Mouse (Mus musculus) embryonic facial prominence, embryonic 10.5 days (tissue): ENCODE measurements at regions not wholly inside any gene's neighbourhood (a gene's known extent, or its start where the extent isn't known, plus 50 kb on each side); places are given as distances from the start of the nearest gene placed in this dataset.

Experiments
- DNase-seq: peaks from one replicate; pipeline ENCODE4 v3.0.0-alpha.2; 2017; ENCODE audit warnings: low spot score
- H3K27ac ChIP-seq: fragments of 300-500 bp; sonication (generic); replicated peaks from 2 replicates; pipeline ENCODE4 v1.5.1; 2016; ENCODE audit warnings: mild to moderate bottlenecking
- H3K27me3 ChIP-seq: fragments of 300-500 bp; sonication (generic); replicated peaks from 2 replicates; pipeline ENCODE4 v1.6.1; 2016; ENCODE audit warnings: low read depth, mild to moderate bottlenecking; ENCODE audit not compliant: poor library complexity, severe bottlenecking
- H3K36me3 ChIP-seq: fragments of 300-500 bp; sonication (generic); replicated peaks from 2 replicates; pipeline ENCODE4 v1.6.1; 2016; ENCODE audit warnings: mild to moderate bottlenecking, moderate library complexity
- H3K4me1 ChIP-seq: fragments of 300-500 bp; sonication (generic); 2 replicates; pipeline ENCODE4 v1.6.1; 2016
- H3K4me3 ChIP-seq: fragments of 300-500 bp; sonication (generic); 2 replicates; pipeline ENCODE4 v1.5.1; 2016; ENCODE audit warnings: mild to moderate bottlenecking, moderate library complexity
- H3K9me3 ChIP-seq: fragments of 300-500 bp; sonication (generic); 2 replicates; pipeline ENCODE4 v1.6.1; 2016; ENCODE audit warnings: mild to moderate bottlenecking
- WGBS: fragments of 180-500 bp; shearing (Covaris S2); methylation state at CpG from one replicate; pipeline ENCODE4 v1.1.7; 2016; 5-methylcytosine and 5-hydroxymethylcytosine counted together

DNA sequence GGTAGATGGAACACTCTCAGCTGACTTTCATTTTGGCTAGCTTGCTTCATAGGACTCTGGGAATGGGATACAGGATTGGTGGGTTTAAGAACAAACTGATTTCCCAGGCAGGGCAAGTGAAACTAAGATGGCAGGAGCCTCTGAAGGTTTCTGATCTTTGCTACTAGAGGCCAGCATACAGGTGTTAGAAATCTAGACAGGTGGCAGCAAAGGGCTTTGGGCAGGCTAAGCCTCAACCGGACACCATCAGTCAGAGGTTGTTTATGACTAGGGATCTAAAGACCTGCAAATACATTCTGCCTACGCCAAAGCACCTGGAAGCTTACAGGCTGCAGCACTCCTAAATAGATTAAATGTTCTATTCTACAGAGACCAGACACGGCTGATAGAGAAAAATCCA is 2233.4 kb downstream of the 4930444P10Rik start:
- no peaks in the 10 kb centered on the region for H3K9me3 ChIP-seq
- H3K4me3 ChIP-seq: no peak overlapping the region
- no peaks in the 10 kb centered on the region for H3K36me3 ChIP-seq
- peaks cover 62% of the 10 kb centered on the region for H3K4me1 ChIP-seq
- peaks cover 4% of the 10 kb centered on the region; the same call in 1 of the 2 replicates for H3K27me3 ChIP-seq
- DNase-seq: no peak
- peak overlapping the region; percentile 69 for H3K27ac ChIP-seq
- 56% methylated on average over 3 of the region's 3 CpGs for WGBS

- no peak for DNase-seq
- Histone ChIP-seq H3K27ac (no peak overlapping the region; the same call in 1 of the 2 replicates), H3K36me3 (no peaks in the 10 kb centered on the region), H3K27me3 (peaks cover 4% of the 10 kb centered on the region; the same call in 1 of the 2 replicates), H3K9me3 (no peaks in the 10 kb centered on the region), H3K4me1 (peaks cover 53% of the 10 kb centered on the region), H3K4me3 (no peak overlapping the region)
- 42% methylated on average over 6 of the region's 6 CpGs for WGBS
Observed at GRCm38 (mm10) chr1:13858371-13859018, 2234.6 kb downstream of the 4930444P10Rik start.

DNA sequence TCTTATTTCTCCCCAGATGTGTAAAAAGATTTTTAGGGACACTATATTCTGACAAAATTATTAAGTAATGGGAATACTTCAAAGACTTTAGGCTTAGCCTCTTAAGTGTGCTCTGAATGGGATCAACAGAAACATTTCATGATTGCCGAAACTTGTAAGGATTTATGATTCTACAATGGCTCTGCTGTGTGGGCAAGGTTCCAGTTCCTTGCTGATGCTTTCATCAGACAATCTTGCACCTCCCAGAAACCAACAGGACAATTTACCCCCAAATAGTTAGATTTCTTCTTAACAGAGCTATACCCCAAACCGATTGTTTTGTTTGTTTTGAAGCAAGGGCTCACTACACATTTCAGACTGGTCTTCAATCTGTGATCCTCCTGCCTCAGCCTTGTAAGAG is 2236.1 kb downstream of the 4930444P10Rik start:
- Histone ChIP-seq H3K27ac (no peak overlapping the region), H3K4me1 (peaks cover 46% of the 10 kb centered on the region), H3K36me3 (no peaks in the 10 kb centered on the region), H3K27me3 (peaks cover 4% of the 10 kb centered on the region; the same call in 1 of the 2 replicates), H3K4me3 (no peak overlapping the region), H3K9me3 (no peaks in the 10 kb centered on the region)
- no peak for DNase-seq
- WGBS: 90% methylated on average over 2 of the region's 2 CpGs

- 84% methylated on average over 5 of the region's 5 CpGs for whole genome bisulfite sequencing
- Histone ChIP-seq H3K27ac (no peak overlapping the region), H3K9me3 (no peaks in the 10 kb centered on the region), H3K4me1 (peaks cover 30% of the 10 kb centered on the region), H3K27me3 (no peaks in the 10 kb centered on the region), H3K4me3 (no peak overlapping the region), H3K36me3 (no peaks in the 10 kb centered on the region)
- no peak for DNase-seq
Observed at GRCm38 (mm10) chr1:13851144-13851543, 2242.0 kb downstream of the 4930444P10Rik start.

GRCm38 (mm10) chr1:13849071-13849470 is 2244.1 kb downstream of the 4930444P10Rik start:
- Histone ChIP-seq H3K4me1 (peaks cover 32% of the 10 kb centered on the region), H3K36me3 (no peaks in the 10 kb centered on the region), H3K27ac (0 out of 2 replicates have a peak overlapping the region, but pooled peaks have one; percentile 48), H3K4me3 (no peak overlapping the region), H3K27me3 (no peaks in the 10 kb centered on the region), H3K9me3 (no peaks in the 10 kb centered on the region)
- 85% methylated on average over 4 of the region's 4 CpGs for WGBS
- no peak for DNase-seq

DNA sequence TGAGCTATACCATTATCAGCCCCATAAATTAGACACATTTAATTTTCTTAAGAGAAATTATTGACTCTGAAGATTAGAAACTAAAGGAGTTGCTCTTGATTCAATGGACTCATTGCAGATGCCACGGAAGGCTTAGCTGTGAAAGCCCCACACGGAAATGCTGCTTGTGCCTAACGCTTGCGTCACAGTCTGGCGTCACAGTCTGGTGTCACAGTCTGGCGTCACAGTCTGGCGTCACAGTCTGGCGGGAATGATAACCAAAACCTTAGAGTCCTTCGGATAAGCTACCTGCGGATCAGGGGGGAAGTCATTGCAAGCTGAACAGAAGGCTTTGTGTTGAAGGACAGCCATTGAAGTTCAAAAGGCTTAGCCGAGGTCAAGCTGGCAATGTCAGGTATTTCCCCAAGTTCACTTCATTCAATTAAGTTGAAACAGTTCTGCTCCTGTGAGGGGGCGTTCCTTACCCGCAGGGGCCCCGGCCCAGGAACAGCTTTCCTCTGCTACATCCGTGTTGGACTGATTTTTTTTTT is 2246.7 kb downstream of the 4930444P10Rik start:
- Histone ChIP-seq H3K9me3 (no peaks in the 10 kb centered on the region), H3K27me3 (no peaks in the 10 kb centered on the region), H3K4me3 (no peak overlapping the region), H3K4me1 (peaks cover 32% of the 10 kb centered on the region), H3K27ac (peak overlapping the region; percentile 75), H3K36me3 (no peaks in the 10 kb centered on the region)
- peak; percentile 67 for DNase-seq
- WGBS: 43% methylated on average over 15 of the region's 15 CpGs

DNA sequence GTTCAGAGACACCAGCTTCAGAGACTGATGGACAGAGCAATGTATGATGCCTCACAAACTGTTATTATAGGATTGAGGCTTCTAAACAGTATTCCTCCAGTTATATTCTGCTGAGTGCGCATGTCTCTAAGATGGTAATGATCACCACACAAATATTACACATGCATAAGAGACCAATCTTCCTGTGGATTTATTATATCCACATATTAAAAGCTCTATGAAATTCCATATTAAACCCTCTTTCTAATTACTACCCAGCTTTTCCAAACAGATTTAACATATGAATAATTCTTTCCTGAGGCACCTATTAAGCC is 2252.9 kb downstream of the 4930444P10Rik start:
- 96% methylated on average over 1 of the region's 1 CpGs for WGBS
- Histone ChIP-seq H3K9me3 (no peaks in the 10 kb centered on the region), H3K36me3 (no peaks in the 10 kb centered on the region), H3K4me1 (peaks cover 17% of the 10 kb centered on the region), H3K27me3 (0 out of 2 replicates have a peak, but pooled peaks cover 5% of the 10 kb centered on the region), H3K4me3 (no peak overlapping the region), H3K27ac (no peak overlapping the region)
- no peak for DNase-seq

DNA sequence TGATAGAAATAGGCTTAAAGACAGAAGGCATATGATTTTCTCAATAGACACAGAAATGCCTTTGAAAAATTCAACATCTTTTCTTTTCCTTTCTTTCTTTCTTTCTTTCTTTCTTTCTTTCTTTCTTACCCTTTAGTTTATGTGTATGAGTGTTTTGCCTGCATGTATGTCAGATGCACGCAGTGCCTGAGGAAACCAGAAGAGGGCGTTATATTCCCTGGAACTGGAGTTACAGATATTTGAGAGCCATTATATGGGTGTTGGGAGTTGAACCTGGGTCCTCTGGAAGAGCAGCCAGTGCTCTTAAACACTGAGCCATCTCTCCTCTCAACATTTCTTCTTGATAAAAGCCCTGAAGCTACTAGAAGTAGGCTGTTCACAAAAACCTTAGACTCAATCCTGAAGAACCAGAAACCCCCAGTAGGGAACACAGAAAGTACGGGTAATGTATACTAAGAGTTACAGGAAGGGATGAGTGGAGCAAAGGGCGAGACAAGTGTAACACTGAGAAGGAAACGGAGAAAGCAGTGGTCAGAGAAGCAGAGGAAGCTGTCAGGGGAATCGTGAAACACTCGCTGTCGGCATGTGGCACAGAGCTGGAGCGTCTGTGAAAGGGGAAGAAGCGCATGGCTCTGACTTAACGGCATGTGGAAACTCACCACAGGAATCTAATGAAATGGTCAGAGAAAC is 2253.4 kb downstream of the 4930444P10Rik start:
- H3K9me3 ChIP-seq: no peaks in the 10 kb centered on the region
- no peaks in the 10 kb centered on the region for H3K36me3 ChIP-seq
- peaks cover 18% of the 10 kb centered on the region for H3K4me1 ChIP-seq
- no peak overlapping the region for H3K27ac ChIP-seq
- 0 out of 2 replicates have a peak, but pooled peaks cover 5% of the 10 kb centered on the region for H3K27me3 ChIP-seq
- DNase-seq: no peak
- 64% methylated on average over 11 of the region's 11 CpGs for whole genome bisulfite sequencing
- no peak overlapping the region for H3K4me3 ChIP-seq

DNA sequence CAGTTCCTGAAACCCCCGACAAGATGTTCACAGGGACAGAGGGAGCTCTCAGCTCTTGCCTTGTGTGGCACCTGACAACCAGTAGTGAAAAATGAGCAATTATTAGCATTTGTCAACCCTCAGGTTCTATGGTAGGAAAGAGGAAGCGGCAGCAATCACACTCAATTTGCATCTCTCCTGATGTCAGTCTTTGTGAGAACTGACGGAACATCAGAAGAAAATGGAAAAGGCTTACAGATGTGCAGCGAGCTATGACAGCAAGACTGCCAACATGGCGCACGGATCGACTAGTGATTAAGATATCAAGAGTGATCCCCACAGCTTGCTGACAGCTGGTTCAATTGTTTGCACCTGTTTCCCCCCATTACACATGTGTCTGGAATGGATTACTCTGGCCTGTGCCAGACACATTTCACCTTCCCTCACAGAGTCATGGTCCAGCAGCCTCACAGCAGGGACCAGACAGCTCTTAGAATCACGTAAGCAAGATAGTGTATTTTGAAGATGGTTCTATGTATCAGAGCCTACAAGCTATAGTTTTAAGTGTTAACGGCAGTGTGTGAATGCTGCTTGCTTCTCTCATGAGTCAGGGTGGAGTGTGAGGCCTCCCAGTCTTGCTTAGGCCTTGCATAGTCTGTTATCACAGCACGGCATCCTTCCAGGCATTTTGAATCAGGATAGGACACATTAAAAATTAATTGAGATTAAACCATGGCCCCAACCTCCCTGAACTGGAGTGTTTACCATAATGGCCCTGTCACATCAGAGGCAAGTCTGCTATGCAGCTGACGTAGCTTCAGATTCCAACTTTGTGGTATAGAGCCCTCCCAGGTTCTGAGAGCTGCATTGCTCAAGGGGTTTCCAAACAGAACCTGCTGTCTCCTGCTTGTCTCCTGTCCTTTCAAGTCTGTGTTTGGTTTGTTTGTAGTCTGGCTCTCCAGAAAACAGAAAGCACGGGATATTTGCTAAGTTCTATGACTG is 2258.0 kb downstream of the 4930444P10Rik start:
- 0 out of 2 replicates have a peak, but pooled peaks cover 5% of the 10 kb centered on the region for H3K27me3 ChIP-seq
- H3K27ac ChIP-seq: peak overlapping the region; percentile 30; the same call in 1 of the 2 replicates
- no peak overlapping the region for H3K4me3 ChIP-seq
- H3K36me3 ChIP-seq: no peaks in the 10 kb centered on the region
- 62% methylated on average over 12 of the region's 12 CpGs for WGBS
- peak; percentile 70 for DNase-seq
- no peaks in the 10 kb centered on the region for H3K9me3 ChIP-seq
- peaks cover 35% of the 10 kb centered on the region for H3K4me1 ChIP-seq

DNA sequence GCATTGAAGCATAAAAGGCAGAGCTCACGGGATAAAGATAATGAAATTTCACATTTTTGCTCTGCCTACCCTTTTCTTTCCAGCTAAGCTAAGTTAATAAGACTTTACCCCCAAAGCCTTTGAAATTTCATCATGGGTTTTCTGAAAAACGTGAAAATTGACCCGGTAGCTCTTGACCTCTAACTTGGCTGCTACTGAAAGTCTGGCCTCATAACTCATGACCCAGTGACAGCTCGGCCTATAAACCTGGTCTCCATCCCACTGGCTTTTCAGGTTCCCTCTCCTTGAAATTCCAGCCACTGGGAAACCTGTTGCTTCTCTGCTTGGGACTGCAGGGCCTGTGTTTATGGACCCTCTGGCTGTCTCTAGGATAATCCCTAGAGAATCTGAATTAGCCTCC is 2285.3 kb downstream of the 4930444P10Rik start:
- 67% methylated on average over 4 of the region's 4 CpGs for WGBS
- no peak for DNase-seq

DNA sequence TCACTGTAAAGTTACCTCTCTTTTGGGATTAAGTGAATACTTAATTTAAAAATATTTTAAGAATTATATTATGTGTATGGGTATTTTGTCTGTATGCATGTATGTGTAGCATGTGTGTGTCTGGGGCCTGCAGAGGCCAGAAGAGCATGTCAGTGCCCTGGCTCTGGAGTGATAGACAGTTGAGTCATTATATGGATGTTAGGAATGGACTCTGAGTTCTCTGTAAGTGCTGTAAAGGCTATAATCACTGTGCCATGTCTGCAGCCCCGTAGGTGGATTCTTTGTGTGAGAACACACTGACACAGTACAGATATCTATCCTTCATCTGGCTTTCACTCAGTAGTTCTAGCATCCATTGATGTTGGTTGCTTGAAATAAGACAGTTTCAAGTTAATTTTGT is 2292.7 kb downstream of the 4930444P10Rik start:
- WGBS: 79% methylated on average over 1 of the region's 1 CpGs
- H3K4me1 ChIP-seq: no peaks in the 10 kb centered on the region
- no peak overlapping the region for H3K4me3 ChIP-seq
- no peak for DNase-seq
- no peaks in the 10 kb centered on the region for H3K27me3 ChIP-seq
- H3K36me3 ChIP-seq: no peaks in the 10 kb centered on the region
- H3K27ac ChIP-seq: no peak overlapping the region
- no peaks in the 10 kb centered on the region for H3K9me3 ChIP-seq

More for the DNA sequence above, 2285.3 kb downstream of the 4930444P10Rik start:
- H3K36me3 ChIP-seq: no peaks in the 10 kb centered on the region
- H3K9me3 ChIP-seq: no peaks in the 10 kb centered on the region
- no peak overlapping the region for H3K4me3 ChIP-seq
- H3K4me1 ChIP-seq: peaks cover 9% of the 10 kb centered on the region
- no peaks in the 10 kb centered on the region for H3K27me3 ChIP-seq
- H3K27ac ChIP-seq: 0 out of 2 replicates have a peak overlapping the region, but pooled peaks have one; percentile 14

DNA sequence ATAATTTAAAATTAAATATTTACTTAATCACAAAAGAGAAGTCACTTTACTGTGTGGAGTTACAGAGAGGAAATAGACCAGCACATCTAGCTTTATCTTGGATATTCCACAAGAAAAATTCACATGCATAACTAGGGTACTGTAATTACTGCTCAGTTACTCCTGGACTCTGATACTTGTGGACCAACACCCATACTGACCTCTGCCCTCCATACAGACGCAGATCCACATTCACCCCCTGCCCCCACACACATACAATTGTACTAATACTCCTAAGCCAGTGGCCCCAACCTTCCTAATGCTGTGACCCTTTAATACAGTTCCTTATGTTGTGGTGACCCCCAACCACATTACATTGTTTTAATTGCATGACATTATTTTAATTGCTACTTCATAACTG is 2294.3 kb downstream of the 4930444P10Rik start:
- Histone ChIP-seq H3K9me3 (no peaks in the 10 kb centered on the region; the same call in 1 of the 2 replicates), H3K36me3 (no peaks in the 10 kb centered on the region), H3K4me3 (no peak overlapping the region), H3K27ac (no peak overlapping the region), H3K27me3 (no peaks in the 10 kb centered on the region), H3K4me1 (no peaks in the 10 kb centered on the region)
- DNase-seq: no peak
- WGBS: 64% methylated on average over 1 of the region's 1 CpGs
